Mouse (Mus musculus): ENCODE results near the gene Tff1.

Tff1 gene

GRCm38 (mm10) chr17:31165127-31165526 lies at the start of gene Tff1:
Gene Tff1, minus strand, starts transcription at chr17:31165277.
- no peak for DNase-seq (ENCODE audit: low read depth, low spot score)

- peak; percentile 89 for DNase-seq (ENCODE audit: low read depth, low spot score)
These were observed 46.8 kb upstream of the Tff1 start for GRCm38 (mm10) chr17:31211881-31212280.

- no peak for DNase-seq (ENCODE audit: low read depth, low spot score)
These were observed 45.2 kb upstream of the Tff1 start for GRCm38 (mm10) chr17:31210299-31210698.

DNA sequence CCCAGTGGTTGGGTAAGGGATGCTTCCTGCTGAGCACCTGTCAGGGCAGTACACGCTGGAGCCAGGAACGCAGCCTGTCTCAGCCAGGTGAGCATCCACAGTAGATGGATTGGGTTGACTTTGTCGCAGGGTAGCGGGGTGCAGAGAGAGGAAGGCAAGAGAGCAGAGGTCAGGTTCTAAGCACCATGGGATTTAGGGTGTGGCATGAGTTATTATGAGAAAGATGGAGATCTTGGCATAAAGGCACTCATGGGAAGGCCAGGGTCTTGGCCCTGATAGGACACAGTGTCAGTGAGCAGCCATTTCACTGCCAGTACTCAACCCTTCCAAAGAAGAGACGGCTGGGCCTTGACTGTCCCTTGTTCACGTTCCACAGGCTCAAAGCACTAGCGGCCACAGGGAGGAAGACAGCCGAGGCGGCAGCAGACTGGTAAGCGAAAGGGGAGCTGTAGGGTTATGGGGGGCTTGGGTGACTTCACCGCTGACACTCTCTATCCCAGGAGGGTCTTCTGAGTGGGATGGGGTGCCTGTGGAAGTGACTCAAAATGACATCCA lies 44.4 kb upstream of the Tff1 start:
- no peak for DNase-seq (ENCODE audit: low read depth, low spot score)

DNA sequence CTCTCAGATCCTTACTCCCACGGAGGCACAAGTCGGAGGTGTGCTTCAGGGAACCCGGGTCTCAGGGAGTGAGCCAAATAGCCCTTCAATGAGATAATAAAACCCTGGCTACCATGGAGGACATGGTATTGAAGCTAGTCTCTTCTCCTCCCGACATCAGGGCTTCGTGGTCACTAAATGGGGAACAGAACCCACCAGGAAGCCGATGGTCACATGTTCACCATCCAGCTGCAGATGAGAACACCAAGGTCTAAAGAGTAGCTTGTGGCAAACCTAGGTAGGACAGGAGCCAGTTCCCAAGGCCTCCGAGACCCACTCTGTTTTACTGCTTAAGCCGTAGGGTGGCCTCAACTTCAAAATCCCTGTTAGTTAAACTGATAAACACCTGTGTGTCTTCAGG lies 43.6 kb upstream of the Tff1 start:
- no peak for DNase-seq (ENCODE audit: low read depth, low spot score)

GRCm38 (mm10) chr17:31207771-31208334 lies 42.8 kb upstream of the Tff1 start, which contains the start of gene Ubash3a:
Gene Ubash3a, plus strand, starts transcription at chr17:31207873.
- DNase-seq (ENCODE audit: low read depth, low spot score) = no peak

GRCm38 (mm10) chr17:31198877-31199276 lies 33.8 kb upstream of the Tff1 start, which contains the start of gene Tmprss3:
Gene Tmprss3, minus strand, starts transcription at chr17:31198977.
- no peak for DNase-seq (ENCODE audit: low read depth, low spot score)

- no peak for DNase-seq (ENCODE audit: low read depth, low spot score)
These were observed 31.2 kb upstream of the Tff1 start for GRCm38 (mm10) chr17:31196283-31196682.

- no peak for DNase-seq (ENCODE audit: low read depth, low spot score)
These were observed 30.1 kb upstream of the Tff1 start for GRCm38 (mm10) chr17:31195207-31195606.

- DNase-seq (ENCODE audit: low read depth, low spot score) = no peak
These were observed 28.3 kb upstream of the Tff1 start for GRCm38 (mm10) chr17:31193360-31193759.

DNA sequence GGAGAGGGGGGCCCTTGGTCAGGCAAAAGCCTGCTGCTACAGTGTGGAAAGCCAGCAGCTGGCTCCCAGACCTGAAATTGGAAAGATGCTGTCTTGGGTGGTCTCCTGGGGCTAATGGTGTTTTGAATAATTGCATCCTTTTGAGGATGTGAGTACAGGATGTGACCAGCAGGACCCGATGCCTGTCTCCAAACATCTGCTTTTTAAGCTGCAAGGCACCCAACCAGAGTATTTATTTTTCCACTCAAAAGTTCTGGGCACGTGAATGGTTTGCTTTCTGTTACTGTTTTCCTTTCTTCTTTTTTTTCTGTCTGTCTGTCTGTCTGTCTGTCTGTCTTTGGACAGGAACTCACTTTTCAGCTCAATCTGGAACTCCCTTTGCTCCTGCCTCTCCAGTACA lies 27.6 kb upstream of the Tff1 start:
- no peak for DNase-seq (ENCODE audit: low read depth, low spot score)

GRCm38 (mm10) chr17:31191825-31192224 lies 26.7 kb upstream of the Tff1 start:
- DNase-seq (ENCODE audit: low read depth, low spot score) = no peak

GRCm38 (mm10) chr17:31187370-31187769 lies 22.3 kb upstream of the Tff1 start:
- peak; percentile 77 for DNase-seq (ENCODE audit: low read depth, low spot score)

GRCm38 (mm10) chr17:31184269-31184990 lies 19.4 kb upstream of the Tff1 start:
- DNase-seq (ENCODE audit: low read depth, low spot score) = no peak

DNA sequence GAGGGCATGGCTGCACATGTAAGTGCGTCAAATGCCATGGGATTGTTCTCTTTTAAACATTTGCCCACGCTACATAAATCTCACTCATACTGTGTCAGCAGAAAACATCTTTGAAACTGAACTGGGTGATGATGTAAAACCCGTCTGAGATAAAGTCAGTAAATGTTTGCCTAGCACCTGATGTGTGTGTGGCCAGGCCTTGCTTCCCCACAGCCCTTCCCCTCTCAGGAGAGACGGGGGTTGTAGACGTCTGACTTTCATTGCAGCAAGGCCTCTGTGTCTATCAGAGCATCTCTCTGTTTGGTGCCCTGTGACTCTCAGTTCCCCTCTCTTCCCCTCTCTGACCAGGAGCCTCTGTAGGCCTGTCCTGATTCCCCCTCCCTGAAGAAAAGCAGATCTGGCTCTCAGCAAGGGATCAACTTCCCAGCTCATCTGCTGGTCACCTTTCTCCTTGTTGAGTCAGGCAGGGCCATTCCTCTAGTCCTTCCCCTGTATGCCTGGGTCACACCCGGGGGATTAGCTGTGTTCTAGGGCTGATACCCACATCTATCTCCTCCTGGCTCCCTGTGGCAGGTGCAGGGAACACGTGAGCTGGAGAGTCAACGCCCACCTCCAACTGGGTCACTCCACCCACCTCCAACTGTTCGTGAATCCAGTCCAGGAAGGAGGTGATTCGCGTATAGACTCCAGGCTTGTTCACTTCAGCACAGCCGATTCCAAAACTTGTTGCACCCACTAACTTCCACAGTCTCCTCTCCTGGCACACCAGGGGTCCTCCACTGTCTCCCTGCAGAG lies 18.3 kb upstream of the Tff1 start:
- DNase-seq (ENCODE audit: low read depth, low spot score) = peak; percentile 44

DNA sequence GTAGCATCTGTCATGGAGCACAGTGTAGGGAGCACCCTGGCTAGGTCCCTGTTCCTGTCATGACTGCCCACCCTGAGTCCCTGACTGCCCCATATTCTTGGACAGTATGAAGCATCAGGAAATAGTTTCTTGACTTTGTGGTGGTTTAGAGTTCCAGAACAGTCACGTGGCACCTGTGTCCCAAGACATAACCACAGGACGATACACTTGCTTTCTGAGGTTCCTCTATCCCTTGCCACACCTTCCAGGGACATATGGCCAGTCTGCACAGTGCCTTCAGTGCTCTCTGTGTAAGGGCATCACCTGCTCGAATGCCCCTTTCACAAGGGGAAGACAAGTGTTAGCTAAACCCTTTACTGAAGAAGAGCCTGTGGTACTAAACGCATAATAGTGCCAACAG lies 16.4 kb upstream of the Tff1 start:
- DNase-seq (ENCODE audit: low read depth, low spot score) = no peak

GRCm38 (mm10) chr17:31176321-31176720 lies 11.2 kb upstream of the Tff1 start:
- DNase-seq (ENCODE audit: low read depth, low spot score) = no peak

DNA sequence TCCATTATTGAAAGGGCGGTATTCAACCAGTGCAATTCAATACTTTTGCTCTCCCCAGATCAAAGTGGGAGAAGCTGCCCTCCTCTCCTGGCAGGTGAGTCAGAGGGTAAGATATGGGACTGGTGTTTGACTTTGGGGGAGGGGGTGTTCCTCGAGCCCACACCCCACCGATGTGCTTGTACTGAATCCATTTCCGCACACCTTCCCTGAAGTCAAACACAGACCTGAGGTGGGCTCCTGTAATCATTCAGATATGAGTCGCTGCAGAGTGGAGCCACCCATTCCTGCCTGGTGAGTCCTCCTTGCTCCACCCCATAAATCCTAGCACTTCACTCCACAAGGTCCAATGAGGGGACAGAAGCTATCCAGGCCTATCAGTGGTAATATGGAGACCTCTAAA lies 4.7 kb upstream of the Tff1 start:
- no peak for DNase-seq (ENCODE audit: low read depth, low spot score)

DNA sequence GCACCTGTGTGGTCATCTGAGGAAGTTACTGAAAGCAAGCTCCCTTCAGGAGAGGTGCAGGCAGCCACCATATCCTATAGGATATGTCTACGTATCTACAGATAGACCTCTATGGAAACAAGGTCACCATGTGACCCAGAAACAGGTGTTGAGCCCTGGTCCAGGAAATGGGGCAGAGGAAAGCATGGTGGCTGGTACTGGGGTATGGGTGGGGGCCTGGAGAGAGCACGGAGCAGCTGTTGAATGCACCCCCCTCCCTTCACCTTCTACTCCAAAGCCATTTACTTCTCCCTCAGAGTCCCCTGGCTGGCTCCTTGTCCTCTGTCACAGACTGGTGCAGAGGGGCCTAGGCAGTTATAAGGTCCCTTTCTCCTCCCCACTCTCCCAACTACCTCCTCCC lies 1.3 kb downstream of the Tff1 start:
- DNase-seq (ENCODE audit: low read depth, low spot score) = no peak

DNA sequence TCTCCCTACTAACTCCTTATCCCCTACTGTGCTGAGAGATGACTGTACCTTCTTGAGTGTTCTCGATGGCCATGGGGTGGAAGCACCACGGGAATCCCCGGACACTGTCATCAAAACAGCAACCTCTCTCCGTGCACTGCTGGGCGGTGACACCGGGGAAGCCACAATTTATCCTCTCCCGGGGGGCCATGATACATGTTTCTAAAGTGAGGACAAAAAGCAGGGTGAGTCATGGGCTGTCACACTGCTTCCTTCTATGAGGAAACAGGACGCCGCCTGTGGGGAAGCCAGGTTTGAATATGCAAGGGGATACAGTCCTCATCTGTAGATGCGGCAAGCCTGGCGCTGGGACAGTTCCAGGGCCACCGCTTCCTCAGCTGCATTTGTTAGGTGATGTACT lies 2.5 kb downstream of the Tff1 start:
- no peak for DNase-seq (ENCODE audit: low read depth, low spot score)

DNA sequence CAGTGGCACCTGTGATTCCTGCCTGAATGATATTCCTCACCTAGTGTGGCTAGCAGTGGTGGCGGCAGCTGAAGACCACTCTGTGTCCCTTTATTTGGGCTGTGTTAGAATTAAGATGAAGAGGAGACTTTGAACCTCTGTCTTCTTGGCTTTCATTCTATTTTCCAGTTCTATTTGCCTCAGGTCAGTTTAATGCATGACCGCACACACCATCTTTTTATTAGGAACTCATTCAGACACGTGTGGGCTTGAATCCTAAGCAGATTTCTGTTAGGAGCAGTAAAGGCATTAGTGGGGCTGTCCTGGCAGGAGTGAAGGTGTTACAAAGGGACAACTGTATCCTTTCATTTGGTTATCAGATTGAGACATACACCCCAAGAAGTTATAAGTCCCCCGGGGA lies 4.8 kb downstream of the Tff1 start:
- DNase-seq (ENCODE audit: low read depth, low spot score) = no peak

DNA sequence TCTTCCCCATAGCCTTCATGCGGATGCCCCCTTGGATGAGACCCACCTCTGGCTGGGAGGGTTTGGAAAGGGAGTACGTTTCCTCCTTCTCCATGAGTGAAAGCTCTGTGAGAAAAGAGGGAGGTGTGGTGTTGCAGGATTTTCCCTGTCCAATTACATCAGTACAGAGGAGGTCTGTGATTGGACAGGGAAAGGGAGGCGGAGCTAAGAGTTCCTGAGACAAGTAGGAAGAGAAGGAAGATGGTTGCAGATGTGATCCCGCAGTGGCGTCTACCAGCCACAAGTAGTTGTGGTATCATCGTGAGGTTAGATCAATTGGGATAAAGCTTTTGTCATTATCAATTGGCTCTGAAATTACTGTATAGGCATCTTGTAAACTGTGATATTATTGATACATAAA lies 7.2 kb downstream of the Tff1 start:
- peak; percentile 73 for DNase-seq (ENCODE audit: low read depth, low spot score)

Data from ZHBTc4 (cell line).